Mouse (Mus musculus): ENCODE data around the gene Spef1.

DNA sequence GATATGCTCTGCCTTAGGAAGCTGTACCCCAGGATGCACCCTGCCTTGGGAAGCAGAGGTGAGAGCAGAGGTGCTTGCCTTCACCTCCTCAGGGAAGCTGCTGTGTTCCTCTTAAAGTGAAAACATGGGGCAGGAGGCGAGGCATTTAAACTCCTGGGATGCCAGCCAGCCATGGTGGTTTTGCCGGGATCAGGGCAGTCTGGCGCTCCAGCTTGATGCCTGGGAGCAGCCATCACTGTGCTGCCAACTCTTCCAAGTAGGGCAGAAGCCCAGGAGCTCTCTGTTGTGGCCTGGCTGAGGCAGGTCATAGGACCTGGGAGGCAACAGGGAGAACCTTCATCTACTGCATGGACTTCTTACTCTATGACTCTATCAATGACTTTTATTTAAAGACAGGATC, 14.2 kb upstream of the Spef1 start:
- TF ChIP-seq CTCF (IDR thresholded peaks at IDR 0.05; ENCODE audit: low read depth) = no peak
- no peak for TF ChIP-seq EP300 (optimal IDR thresholded peaks at IDR 0.05)

Data from stomach, postnatal 0 days (tissue).